Mouse (Mus musculus): ENCODE results near the gene Srpk2. TPM values are rescaled to one million over a fixed set of nuclear protein-coding genes. Genes with fewer than 3 reads are reported as not detected.
"Not testable (repeated sequence)": the region's sequence is repeated elsewhere in the genome, so short reads cannot be mapped to it uniquely, and the experiment has no call there.

The Srpk2 gene
- polyA plus RNA-seq, 1 experiment from 2014 or later, result 98.4 TPM

DNA sequence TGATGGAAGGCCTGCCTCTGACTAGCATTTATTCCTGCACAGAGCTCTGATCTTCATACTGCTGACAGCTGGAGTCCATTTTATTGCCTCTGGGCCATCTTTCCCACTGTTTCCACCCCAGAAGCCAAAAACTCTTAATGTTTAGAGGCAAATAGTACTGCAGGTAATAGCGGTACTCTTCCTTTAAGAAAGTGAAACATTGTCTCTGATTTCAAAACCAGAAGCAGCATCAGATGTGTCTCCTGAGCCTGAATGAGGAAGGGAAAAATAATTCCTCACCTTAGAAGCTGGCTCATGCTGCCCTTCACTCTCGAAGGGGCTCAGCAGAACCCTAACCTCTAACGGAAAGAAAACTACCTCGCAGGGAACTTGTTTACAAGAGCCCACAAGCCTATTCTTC lies 26.8 kb upstream of the Srpk2 start:
- Histone ChIP-seq H3K4me3 (ENCODE audit: low read depth, low read length) (no peak overlapping the region), H3K9ac (ENCODE audit: low read length) (no peak overlapping the region), H3K9me3 (replicated peaks; ENCODE audit: control insufficient read depth, low read length) (no peaks in the 10 kb centered on the region; the same call in 1 of the 2 replicates), H3K27ac (ENCODE audit: low read depth, low read length) (no peak overlapping the region), H3K4me2 (ENCODE audit: low read length) (no peak overlapping the region; the same call in 1 of the 2 replicates), H3K27me3 (replicated peaks; ENCODE audit: control insufficient read depth, insufficient read depth, low read length) (no peaks in the 10 kb centered on the region), H3K4me1 (ENCODE audit: control insufficient read depth, insufficient read depth, low read length) (no peaks in the 10 kb centered on the region), H3K36me3 (ENCODE audit: control insufficient read depth, insufficient read depth, low read length) (peaks cover 18% of the 10 kb centered on the region)
- 97% methylated on average over 4 of the region's 4 CpGs for WGBS
- ATAC-seq, result no peak
- no peak for DNase-seq (ENCODE audit: low spot score)

DNA sequence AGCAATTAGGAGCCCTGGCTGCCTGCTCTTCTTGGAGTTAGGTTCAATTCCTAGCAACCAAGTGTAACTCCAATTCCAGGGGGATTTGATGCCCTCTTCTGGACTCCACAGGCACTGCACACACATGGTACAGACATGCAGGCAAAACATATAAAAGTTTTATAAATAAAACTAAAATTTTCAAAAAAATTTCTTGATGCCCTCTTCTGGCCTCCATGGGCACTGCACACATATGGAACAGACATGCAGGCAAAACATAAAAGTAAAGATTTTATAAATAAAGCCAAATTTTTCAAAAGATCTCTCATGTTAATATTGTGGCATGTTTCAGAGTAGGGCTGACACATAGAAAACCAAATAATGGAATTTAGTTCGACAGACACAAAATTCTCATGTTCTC lies 25.2 kb upstream of the Srpk2 start:
- Histone ChIP-seq H3K9me3 (replicated peaks; ENCODE audit: control insufficient read depth, low read length) (no peaks in the 10 kb centered on the region; the same call in 1 of the 2 replicates), H3K4me2 (ENCODE audit: low read length) (no peak overlapping the region), H3K4me3 (ENCODE audit: low read depth, low read length) (no peak overlapping the region), H3K4me1 (ENCODE audit: control insufficient read depth, insufficient read depth, low read length) (no peaks in the 10 kb centered on the region), H3K27ac (ENCODE audit: low read depth, low read length) (no peak overlapping the region), H3K27me3 (replicated peaks; ENCODE audit: control insufficient read depth, insufficient read depth, low read length) (no peaks in the 10 kb centered on the region), H3K9ac (ENCODE audit: low read length) (no peak overlapping the region), H3K36me3 (ENCODE audit: control insufficient read depth, insufficient read depth, low read length) (peaks cover 18% of the 10 kb centered on the region)
- WGBS, result 92% methylated on average over 1 of the region's 1 CpGs
- ATAC-seq, result no peak
- DNase-seq (ENCODE audit: low spot score), result no peak

DNA sequence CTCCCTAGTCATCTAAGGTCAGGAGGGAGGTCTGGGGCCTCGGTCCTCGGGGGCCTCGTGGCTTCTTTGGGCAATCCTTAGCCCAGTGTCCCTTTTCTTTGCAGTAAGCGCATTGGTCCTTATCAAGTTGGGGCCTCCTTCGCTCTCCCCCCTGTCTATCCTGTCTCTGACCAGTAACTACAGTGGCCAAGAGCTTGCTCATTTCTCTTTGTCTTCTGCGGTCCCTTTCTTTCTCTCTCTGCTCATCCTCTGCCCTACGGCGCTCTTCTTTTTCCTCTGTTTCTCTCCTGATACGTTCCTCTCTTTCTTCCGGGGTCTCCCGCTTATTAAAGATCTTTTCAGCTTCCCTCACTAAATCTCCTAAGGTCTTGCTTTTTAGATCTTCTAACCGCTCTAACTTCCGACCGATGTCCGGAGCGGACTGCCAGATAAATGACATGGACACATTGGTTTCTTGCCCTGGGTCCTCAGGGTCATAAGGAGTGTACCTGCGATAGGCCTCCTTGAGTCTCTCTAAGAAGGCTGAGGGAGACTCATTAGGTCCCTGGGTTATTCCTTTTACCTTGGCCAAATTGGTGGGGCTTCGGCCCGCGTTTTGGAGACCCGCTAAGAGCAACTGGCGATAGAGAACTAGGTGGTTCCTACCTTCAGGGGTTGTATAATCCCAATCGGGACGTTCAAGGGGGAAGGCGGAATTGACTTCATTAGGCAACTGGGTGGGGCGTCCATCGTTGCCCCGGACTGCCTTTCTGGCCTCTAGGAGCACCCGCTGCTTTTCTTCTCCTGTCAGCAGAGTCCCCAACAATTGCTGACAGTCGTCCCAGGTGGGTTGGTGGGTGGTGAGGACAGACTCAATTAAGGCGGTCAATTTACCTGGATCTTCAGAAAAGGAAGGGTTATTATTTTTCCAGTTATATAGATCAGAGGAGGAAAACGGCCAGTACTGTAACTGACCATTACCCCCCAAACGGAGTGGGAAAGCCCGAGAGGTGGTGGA lies 22.5 kb upstream of the Srpk2 start:
- H3K9me3 ChIP-seq (replicated peaks; ENCODE audit: control insufficient read depth, low read length), result peaks cover 11% of the 10 kb centered on the region
- WGBS, result 97% methylated on average over 31 of the region's 34 CpGs

DNA sequence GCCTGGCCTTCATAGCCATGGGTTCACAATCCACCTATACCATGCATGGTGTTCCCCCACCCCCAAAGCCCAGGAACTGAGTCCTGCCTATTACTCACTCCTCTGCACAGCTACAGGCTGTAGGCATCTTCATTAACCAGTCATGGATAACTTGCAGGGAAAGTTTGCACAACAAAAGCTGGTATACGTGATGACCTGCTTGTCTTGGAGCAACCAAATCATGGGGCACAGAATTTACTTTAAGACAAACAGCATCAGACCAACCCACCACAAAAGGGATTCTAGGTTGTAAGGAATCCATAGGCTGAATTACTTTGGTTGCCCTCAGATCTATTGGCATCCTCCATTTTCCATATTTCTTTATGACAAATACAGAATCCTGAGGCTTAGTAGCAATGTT lies 13.0 kb upstream of the Srpk2 start:
- Histone ChIP-seq H3K4me3 (ENCODE audit: low read depth, low read length) (no peak overlapping the region), H3K4me2 (ENCODE audit: low read length) (no peak overlapping the region), H3K9ac (ENCODE audit: low read length) (no peak overlapping the region), H3K27ac (ENCODE audit: low read depth, low read length) (no peak overlapping the region), H3K4me1 (ENCODE audit: control insufficient read depth, insufficient read depth, low read length) (no peaks in the 10 kb centered on the region), H3K36me3 (ENCODE audit: control insufficient read depth, insufficient read depth, low read length) (0 out of 2 replicates have a peak, but pooled peaks cover 3% of the 10 kb centered on the region), H3K27me3 (replicated peaks; ENCODE audit: control insufficient read depth, insufficient read depth, low read length) (no peaks in the 10 kb centered on the region), H3K9me3 (replicated peaks; ENCODE audit: control insufficient read depth, low read length) (peaks cover 13% of the 10 kb centered on the region)
- DNase-seq (ENCODE audit: low spot score), result no peak
- WGBS, result 97% methylated on average over 1 of the region's 1 CpGs
- ATAC-seq, result no peak

More for the DNA sequence above, 22.5 kb upstream of the Srpk2 start:
- not testable (repeated sequence) for DNase-seq (ENCODE audit: low spot score); H3K27ac ChIP-seq (ENCODE audit: low read depth, low read length); H3K4me3 ChIP-seq (ENCODE audit: low read depth, low read length); H3K4me2 ChIP-seq (ENCODE audit: low read length); H3K9ac ChIP-seq (ENCODE audit: low read length); ATAC-seq; H3K4me1 ChIP-seq (ENCODE audit: control insufficient read depth, insufficient read depth, low read length); H3K27me3 ChIP-seq (replicated peaks; ENCODE audit: control insufficient read depth, insufficient read depth, low read length)
- peaks cover 29% of the 10 kb centered on the region for H3K36me3 ChIP-seq (ENCODE audit: control insufficient read depth, insufficient read depth, low read length)

DNA sequence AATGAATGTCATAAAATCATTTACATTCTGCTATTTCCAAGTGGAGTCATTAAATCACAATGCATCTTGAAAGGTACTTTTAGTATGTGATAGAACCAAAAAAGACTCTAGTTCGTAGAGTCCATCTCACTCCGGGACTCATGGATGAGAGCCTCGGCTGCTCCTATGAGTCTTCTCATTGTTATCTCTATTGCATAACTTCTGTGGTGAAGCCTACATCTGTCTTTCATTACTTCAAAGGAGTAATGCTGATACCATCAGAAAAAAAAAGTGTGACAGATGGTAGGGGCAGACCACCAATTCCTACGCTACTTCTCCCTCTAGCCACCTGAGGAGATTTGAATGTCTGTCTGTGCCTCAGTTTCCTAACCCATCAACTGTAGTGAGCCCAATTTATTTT lies 986 bp downstream of the Srpk2 start:
- H3K9me3 ChIP-seq (replicated peaks; ENCODE audit: control insufficient read depth, low read length), result no peaks in the 10 kb centered on the region
- no peaks in the 10 kb centered on the region for H3K27me3 ChIP-seq (replicated peaks; ENCODE audit: control insufficient read depth, insufficient read depth, low read length)
- ATAC-seq, result no peak
- H3K4me2 ChIP-seq (ENCODE audit: low read length), result no peak overlapping the region
- DNase-seq (ENCODE audit: low spot score), result no peak
- H3K36me3 ChIP-seq (ENCODE audit: control insufficient read depth, insufficient read depth, low read length), result no peaks in the 10 kb centered on the region
- H3K4me3 ChIP-seq (ENCODE audit: low read depth, low read length), result no peak overlapping the region
- WGBS, result 90% methylated on average over 4 of the region's 4 CpGs
- no peak overlapping the region for H3K9ac ChIP-seq (ENCODE audit: low read length)
- no peak overlapping the region for H3K27ac ChIP-seq (ENCODE audit: low read depth, low read length)
- no peaks in the 10 kb centered on the region for H3K4me1 ChIP-seq (ENCODE audit: control insufficient read depth, insufficient read depth, low read length)

DNA sequence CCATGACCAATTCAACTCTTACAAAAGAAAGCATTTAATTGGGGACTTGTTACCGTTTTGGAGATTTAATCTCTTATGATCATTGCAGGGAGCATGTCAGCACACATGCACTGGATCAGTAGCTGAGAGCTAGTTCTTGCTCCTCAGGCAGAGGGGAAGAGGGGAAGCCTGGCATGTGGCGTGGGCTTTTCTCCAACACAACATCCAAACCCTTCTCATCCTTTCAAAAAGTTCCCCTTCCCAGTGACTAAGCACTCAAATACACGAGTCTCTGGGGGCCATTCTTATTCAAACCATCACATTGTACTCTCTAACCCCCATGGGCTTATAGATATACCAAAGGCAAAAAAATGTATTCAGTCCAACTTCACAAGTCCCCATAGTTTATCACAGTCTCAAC lies 5.4 kb downstream of the Srpk2 start:
- H3K9me3 ChIP-seq (replicated peaks; ENCODE audit: control insufficient read depth, low read length), result no peaks in the 10 kb centered on the region

DNA sequence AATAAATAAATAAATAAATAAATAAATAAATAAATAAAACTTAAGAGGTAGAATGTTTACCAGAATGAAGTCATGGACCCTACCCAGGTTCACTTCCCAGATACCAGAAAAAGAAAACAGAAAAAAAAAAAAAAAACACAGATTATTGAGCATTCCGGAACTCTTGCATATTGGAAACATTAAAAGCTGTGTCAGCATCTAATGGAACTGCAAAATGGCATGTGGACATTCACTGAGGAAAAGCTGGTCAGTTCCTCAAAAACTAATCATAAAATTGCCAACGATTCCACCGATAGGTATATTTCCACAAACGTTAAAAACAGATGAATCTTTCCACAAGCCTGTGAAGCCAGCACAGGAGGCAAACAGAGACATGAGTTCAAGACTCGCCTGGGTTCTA lies 6.5 kb downstream of the Srpk2 start:
- H3K36me3 ChIP-seq (ENCODE audit: control insufficient read depth, insufficient read depth, low read length), result no peaks in the 10 kb centered on the region
- H3K9me3 ChIP-seq (replicated peaks; ENCODE audit: control insufficient read depth, low read length), result no peaks in the 10 kb centered on the region
- H3K4me1 ChIP-seq (ENCODE audit: control insufficient read depth, insufficient read depth, low read length), result no peaks in the 10 kb centered on the region
- no peak overlapping the region for H3K9ac ChIP-seq (ENCODE audit: low read length)
- ATAC-seq (no peak), DNase-seq (ENCODE audit: low spot score) (no peak)
- 97% methylated on average over 5 of the region's 5 CpGs for WGBS
- H3K27ac ChIP-seq (ENCODE audit: low read depth, low read length), result no peak overlapping the region
- no peaks in the 10 kb centered on the region for H3K27me3 ChIP-seq (replicated peaks; ENCODE audit: control insufficient read depth, insufficient read depth, low read length)
- H3K4me2 ChIP-seq (ENCODE audit: low read length), result no peak overlapping the region
- H3K4me3 ChIP-seq (ENCODE audit: low read depth, low read length), result no peak overlapping the region

More for the DNA sequence above, 5.4 kb downstream of the Srpk2 start:
- no peak overlapping the region for H3K27ac ChIP-seq (ENCODE audit: low read depth, low read length)
- H3K36me3 ChIP-seq (ENCODE audit: control insufficient read depth, insufficient read depth, low read length), result no peaks in the 10 kb centered on the region
- 56% methylated on average over 3 of the region's 3 CpGs for WGBS
- ATAC-seq (no peak), DNase-seq (ENCODE audit: low spot score) (no peak)
- H3K27me3 ChIP-seq (replicated peaks; ENCODE audit: control insufficient read depth, insufficient read depth, low read length), result no peaks in the 10 kb centered on the region
- H3K4me1 ChIP-seq (ENCODE audit: control insufficient read depth, insufficient read depth, low read length), result no peaks in the 10 kb centered on the region
- H3K9ac ChIP-seq (ENCODE audit: low read length), result no peak overlapping the region
- no peak overlapping the region for H3K4me3 ChIP-seq (ENCODE audit: low read depth, low read length)
- H3K4me2 ChIP-seq (ENCODE audit: low read length), result no peak overlapping the region

DNA sequence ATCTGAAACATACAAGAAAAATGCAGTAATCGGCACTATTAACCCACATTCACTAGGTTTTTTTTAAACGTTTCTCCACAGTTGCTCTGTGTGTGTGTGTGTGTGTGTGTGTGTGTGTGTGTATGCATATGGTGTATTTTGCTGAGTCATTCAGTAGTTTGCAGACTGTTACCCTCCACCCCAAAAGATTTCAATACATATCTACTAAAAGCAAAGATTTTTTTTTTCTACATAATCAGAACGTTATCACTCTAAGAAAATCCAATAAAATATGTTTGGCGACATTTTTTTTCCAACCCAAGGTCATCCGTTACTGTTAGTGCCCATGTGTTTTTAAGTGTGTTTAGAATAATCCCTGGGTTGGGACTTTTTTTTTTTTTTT lies 7.4 kb downstream of the Srpk2 start:
- Histone ChIP-seq H3K4me3 (ENCODE audit: low read depth, low read length) (no peak overlapping the region), H3K4me2 (ENCODE audit: low read length) (no peak overlapping the region), H3K9me3 (replicated peaks; ENCODE audit: control insufficient read depth, low read length) (no peaks in the 10 kb centered on the region), H3K4me1 (ENCODE audit: control insufficient read depth, insufficient read depth, low read length) (no peaks in the 10 kb centered on the region), H3K27ac (ENCODE audit: low read depth, low read length) (no peak overlapping the region), H3K36me3 (ENCODE audit: control insufficient read depth, insufficient read depth, low read length) (no peaks in the 10 kb centered on the region), H3K9ac (ENCODE audit: low read length) (no peak overlapping the region), H3K27me3 (replicated peaks; ENCODE audit: control insufficient read depth, insufficient read depth, low read length) (no peaks in the 10 kb centered on the region)
- ATAC-seq, result no peak
- 85% methylated on average over 5 of the region's 5 CpGs for WGBS
- no peak for DNase-seq (ENCODE audit: low spot score)
